Mouse (Mus musculus): ENCODE data around the gene Krtap10-10.
"Not testable (repeated sequence)": the region's sequence is repeated elsewhere in the genome, so short reads cannot be mapped to it uniquely, and the experiment has no call there.

Gene Krtap10-10

DNA sequence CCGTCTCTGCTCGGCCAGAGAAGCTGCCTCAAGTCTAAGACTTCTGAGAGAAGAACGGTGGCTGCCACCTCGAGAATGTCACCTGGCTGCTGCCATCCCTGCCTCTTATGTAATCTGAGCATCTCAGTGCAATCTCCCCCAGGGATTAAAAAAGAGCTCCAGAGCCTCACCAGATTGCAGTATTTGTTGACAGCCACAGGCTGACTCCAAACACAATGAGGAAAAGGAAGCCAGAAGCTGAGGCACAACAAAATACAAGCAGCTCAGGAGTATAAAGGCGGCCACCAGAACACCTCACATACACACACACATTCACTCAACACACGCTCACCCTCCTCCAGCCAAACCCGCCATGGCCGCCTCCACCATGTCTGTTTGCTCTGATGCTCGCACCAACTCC lies at the start of gene Krtap10-10:
Gene Krtap10-10 (plus strand): TSS at position 301 of the 400 bp plus-strand sequence.
- in situ Hi-C loops (cut with MboI, MseI): no loop called here

GRCm38 (mm10) chr10:77787876-77788275 lies 47.9 kb upstream of the Krtap10-10 start, which contains the start of gene Gm7137:
Gene Gm7137 (minus strand): TSS chr10:77788200.
- in situ Hi-C loops (cut with MboI, MseI): not testable (repeated sequence)

DNA sequence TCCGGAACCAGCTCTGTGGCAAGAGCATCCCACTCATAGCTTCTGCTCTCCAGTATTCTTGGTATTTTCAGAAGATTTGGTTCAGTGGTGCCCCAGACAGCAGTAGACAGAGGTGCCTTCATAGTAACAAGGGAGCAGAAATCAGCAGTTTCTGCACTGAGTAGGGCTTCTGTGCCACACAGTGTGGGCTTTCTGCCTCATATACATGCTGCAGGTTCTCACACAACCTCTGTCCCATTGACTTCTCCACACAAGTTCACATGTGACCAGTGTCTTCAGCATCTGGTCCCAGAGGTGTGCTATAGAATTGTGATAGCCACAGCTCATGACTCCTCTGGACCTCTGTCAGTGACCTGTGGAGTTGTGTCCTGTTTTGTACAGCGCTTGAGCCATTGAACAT lies 47.1 kb upstream of the Krtap10-10 start:
- in situ Hi-C loops (cut with MboI, MseI): no loop called here

GRCm38 (mm10) chr10:77794976-77795375 lies 40.8 kb upstream of the Krtap10-10 start, which contains the start of gene Gm9639:
Gene Gm9639 (minus strand): TSS chr10:77795076.
- in situ Hi-C loops (cut with MboI, MseI): no loop called here

- in situ Hi-C loops (cut with MboI, MseI): no loop called here
These were observed 38.1 kb upstream of the Krtap10-10 start for GRCm38 (mm10) chr10:77797677-77798076.

DNA sequence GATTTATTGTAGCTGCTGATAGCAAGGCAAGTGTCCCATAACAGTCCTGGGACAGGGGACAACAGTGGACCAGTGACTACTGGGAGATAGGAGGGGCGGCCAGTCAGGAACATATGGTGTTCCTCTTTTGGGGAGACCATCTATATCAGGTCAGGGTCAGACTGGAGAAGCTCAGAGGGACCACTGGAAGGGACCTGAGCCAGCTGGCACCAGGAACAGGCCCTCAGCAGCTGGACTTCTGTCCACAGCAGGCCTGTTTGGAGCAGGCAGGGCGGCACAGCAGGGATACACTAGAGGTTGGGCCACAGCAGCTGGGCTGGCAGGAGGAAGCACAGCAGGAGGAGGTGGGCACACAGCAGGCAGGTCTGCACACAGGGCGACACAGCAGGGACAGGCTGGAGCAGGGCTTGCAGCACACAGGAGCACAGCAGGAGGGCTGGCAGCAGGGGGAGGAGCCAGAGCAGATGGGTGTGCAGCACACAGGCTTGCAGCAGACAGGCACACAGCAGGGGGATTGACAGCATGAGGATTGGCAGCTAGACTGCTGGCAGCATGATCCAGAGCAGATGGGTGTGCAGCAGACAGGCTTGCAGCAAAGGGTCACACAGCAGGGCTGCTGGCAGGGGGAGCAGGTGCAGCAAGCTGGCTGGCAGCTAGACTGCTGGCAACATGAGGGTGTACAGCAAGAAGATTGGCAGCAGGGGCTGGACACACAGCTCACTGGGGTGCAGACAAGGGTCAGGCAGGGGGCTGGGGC lies 37.4 kb upstream of the Krtap10-10 start:
- in situ Hi-C loops (cut with MboI, MseI): not testable (repeated sequence)

DNA sequence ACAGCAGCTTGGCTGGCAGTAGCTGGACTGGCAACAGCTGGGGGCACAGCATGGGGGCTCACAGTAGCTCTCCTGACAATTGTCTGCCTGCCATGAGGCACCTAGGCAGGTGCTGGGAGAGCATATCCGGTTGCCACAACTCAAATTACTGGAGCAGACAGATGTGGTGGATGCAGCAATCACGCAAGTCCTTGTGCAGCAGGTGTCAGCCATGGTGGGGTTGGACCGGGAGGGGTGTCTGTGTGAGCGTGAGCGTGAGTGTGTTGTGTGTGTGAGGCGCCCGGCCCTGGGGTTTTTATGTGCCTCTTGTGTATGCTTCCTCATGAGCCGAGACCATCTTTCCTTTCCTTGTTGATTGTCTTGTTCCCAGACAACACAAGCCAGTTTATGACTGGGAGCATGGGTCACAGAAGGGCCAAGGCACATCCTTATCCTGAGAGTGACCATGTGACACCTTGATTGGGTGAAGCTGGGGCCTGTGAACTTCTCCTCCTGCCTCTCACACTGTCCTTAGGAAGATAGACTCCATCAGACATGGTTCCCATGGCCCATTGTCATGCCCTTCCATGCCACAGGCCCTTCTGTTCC lies 36.7 kb upstream of the Krtap10-10 start, which contains the start of gene Gm19668:
Gene Gm19668 (minus strand): TSS at position 213 of the 588 bp plus-strand sequence.
- in situ Hi-C loops (cut with MboI, MseI): no loop called here

DNA sequence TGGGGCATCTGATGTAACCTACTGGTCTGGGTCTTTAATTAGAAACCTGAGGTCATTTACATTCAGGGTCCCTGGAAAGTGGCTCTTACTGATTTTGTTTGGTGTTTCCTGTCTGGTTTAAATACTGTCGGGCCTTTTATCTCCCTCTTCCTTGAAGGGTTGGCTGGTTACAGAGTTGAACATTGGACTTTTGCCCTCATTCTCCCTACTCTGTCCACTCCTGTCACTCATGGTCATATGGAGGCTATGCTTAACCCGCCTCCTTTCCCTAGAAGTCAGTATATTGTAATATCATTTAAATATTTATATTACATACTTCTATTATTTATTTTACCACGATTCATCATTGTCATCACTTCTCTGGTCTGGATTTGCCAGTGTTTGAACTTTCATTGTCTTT lies 31.7 kb upstream of the Krtap10-10 start:
- in situ Hi-C loops (cut with MboI, MseI): no loop called here

DNA sequence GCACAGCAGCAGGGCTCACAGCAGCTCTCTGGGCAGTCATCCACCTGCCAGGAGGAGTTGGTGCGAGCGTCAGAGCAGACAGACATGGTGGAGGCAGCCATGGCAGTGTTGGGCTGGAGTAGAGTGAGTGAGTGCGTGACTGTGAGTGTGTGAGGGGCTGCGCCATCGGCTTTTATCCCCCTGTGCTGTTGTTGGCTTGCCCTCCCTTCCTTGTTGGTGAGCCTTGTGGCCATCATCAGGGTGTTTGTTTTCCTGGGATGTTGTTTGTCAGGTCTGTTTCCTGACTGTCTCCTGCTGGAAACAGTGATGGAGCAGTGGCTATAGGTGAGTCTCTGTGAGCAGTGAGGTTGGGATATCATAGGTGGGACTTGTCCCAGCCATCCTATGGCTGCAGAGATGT lies 24.0 kb upstream of the Krtap10-10 start, which contains the start of gene Gm9507:
Gene Gm9507 (minus strand): TSS at position 101 of the 400 bp plus-strand sequence.
- in situ Hi-C loops (cut with MboI, MseI): no loop called here

- in situ Hi-C loops (cut with MboI, MseI): no loop called here
These were observed 21.4 kb upstream of the Krtap10-10 start, which contains the start of gene Gm2696 for GRCm38 (mm10) chr10:77814382-77814781. Gene Gm2696 (plus strand): TSS chr10:77814682.

DNA sequence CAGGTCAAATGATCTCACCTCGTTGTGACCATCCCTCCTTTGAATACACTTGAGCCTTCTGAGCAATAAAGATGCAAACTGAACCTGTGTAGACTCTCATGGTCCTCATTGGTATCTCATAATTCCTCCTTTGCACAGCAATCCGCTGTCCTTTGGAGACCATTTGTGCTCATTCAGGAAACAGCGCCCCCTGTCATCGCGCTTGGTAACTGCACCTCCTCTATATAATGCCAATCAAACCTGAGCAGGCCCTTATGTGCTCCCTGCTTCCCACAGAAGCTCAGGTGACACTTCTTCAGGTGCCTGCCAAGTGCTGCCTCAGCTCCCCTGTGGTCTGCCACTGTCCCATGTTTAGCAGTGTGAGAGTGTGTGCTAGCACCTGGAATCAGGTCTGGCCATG lies 20.2 kb upstream of the Krtap10-10 start:
- in situ Hi-C loops (cut with MboI, MseI): no loop called here

DNA sequence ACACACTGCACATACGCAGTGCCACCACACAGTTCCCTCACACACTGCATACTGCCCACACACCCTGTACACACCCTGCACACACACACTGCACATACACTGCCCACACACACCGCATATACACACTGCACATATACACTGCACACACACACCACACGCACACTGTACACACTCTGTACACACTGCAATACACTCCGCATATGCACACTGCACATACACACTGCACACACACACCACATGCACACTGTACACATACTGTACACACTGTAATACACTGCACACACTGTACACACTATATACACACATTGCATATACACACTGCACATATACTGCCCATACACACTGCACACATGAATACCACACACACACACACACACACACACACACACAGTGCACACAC lies 17.2 kb upstream of the Krtap10-10 start:
- in situ Hi-C loops (cut with MboI, MseI): no loop called here

DNA sequence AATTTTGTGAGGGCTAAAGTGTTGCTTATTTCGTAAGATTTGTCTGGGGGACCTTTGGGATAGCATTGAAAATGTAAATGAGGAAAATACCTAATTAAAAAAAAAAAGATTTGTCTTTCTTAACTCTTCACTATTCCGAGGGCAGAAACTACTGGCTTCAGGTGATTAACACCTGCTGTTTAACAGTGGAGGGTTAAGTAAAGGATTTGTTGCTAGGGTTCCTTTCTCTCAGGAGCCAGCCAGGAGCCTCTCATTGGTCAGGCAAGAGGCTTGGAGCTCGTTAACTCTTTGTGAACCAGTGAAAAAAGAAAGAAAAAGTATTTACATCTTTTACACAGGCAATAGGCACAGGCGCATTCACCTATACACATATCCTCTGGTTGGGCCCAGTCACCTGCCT lies 16.5 kb upstream of the Krtap10-10 start:
- in situ Hi-C loops (cut with MboI, MseI): no loop called here

DNA sequence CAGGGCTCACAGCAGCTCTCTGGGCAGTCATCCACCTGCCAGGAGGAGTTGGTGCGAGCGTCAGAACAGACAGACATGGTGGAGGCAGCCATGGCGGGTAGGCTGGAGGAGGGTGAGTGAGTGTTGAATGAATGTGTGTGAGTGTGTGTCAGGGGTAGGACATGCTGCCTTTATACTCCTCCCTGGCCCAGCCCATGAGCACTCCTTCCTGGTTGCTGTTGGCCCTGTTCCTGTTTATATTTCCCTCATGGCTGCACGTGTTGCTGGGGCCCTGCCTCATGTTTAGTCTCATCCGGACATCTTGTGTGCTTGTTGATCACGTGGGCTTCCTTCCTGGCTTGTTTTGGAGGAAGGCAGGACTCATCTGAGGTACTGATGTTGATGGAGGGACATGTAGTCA lies 8.8 kb upstream of the Krtap10-10 start, which contains the start of gene Krtap10-4:
Gene Krtap10-4 (minus strand): TSS at position 145 of the 400 bp plus-strand sequence.
- in situ Hi-C loops (cut with MboI, MseI): no loop called here

GRCm38 (mm10) chr10:77839006-77839405 lies 3.3 kb downstream of the Krtap10-10 start:
- in situ Hi-C loops (cut with MboI, MseI): no loop called here

DNA sequence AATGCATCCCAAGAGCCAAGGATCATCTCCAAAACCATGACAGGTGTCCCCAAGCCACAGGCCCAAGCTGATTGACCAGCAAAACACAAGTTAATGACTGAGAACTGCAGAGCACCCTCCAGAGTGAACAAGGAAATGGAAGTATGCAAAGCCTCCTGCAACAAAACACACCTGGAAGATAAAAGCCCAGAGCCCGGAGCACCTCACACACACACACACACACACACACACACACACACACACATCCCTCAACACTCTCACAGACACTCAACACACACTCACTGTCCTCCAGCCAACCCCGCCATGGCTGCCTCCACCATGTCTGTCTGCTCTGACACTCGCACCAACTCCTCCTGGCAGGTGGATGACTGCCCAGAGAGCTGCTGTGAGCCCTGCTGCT lies 10.8 kb downstream of the Krtap10-10 start, which contains the start of gene Gm36176:
Gene Gm36176 (plus strand): TSS at position 301 of the 400 bp plus-strand sequence.
- in situ Hi-C loops (cut with MboI, MseI): no loop called here

- in situ Hi-C loops (cut with MboI, MseI): no loop called here
These were observed 11.2 kb downstream of the Krtap10-10 start for GRCm38 (mm10) chr10:77846961-77847360.

DNA sequence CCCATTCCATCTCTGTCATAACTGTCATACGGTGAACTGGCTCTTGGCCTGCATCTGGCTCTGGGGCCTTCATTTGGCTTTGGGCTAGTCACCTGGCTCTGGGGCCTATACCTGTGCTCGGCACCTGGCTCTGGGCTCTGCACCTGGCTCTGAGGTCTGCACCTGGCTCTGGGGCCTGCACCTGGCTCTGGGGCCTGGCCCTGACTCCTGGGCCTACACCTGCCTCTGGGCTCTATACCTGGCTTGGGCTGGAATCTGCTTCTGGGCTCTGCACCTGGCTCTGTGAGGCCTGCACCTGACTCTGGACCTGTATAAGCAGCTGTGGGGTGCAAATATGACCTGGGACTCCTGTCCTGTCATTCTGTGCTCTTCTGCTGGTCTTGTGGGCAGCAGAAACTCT lies 11.8 kb downstream of the Krtap10-10 start:
- in situ Hi-C loops (cut with MboI, MseI): no loop called here

DNA sequence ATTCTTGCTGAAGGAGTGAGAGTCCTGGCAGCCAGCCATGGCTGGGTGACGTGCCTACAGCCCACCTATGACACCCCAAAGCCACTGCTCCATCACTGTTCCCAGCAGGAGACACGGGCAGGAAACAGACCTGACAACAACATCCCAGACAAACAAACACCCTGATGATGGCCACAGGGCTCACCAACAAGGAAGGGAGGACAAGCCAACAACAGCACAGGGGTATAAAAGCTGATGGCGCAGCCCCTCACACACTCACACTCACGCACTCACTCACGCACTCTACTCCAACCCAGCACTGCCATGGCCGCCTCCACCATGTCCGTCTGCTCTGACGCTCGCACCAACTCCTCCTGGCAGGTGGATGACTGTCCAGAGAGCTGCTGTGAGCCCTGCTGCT lies 16.8 kb downstream of the Krtap10-10 start, which contains the start of gene Gm10318:
Gene Gm10318 (plus strand): TSS at position 301 of the 400 bp plus-strand sequence.
- in situ Hi-C loops (cut with MboI, MseI): no loop called here

DNA sequence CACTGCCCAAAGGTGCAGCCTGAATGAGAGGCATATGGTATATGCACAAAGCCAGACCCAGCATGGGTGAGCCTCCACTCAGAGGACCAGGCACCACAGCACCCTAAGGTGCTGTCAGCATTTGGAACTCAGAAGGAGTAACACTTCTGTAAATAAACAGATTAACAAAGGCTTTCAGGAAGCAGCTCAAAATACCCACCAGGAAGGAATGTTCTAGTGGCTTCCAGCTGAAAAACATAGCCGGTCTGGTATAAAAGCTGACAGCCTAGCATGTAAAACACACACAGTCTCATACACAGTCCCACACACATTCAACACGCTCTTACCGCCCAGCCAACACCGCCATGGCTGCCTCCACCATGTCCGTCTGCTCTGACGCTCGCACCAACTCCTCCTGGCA lies 25.9 kb downstream of the Krtap10-10 start, which contains the start of gene Gm3285:
Gene Gm3285 (plus strand): TSS at position 301 of the 400 bp plus-strand sequence.
- in situ Hi-C loops (cut with MboI, MseI): no loop called here

- in situ Hi-C loops (cut with MboI, MseI): no loop called here
These were observed 28.5 kb downstream of the Krtap10-10 start for GRCm38 (mm10) chr10:77864067-77864761.

GRCm38 (mm10) chr10:77864762-77865143 lies 29.0 kb downstream of the Krtap10-10 start:
- in situ Hi-C loops (cut with MboI, MseI): no loop called here
